Mouse (Mus musculus) v-Abl transformed pro-B cells (cell line): ENCODE data around the gene Rpl38.
"Not testable (repeated sequence)": the region's sequence is repeated elsewhere in the genome, so short reads cannot be mapped to it uniquely, and the experiment has no call there.

Experiments used
- in situ Hi-C, 2 experiments: fragments of 400-800 bp; cut with MboI; formaldehyde crosslinking; loops; one replicate each; pipeline ENCODE4 v1.15.1; 2025; ENCODE audit not compliant: unreplicated experiment in 2 of 2

Rpl38 gene

GRCm38 (mm10) chr11:114655350-114656008 lies 12.8 kb upstream of the Rpl38 start:
- in situ Hi-C loops, result no loop called here

DNA sequence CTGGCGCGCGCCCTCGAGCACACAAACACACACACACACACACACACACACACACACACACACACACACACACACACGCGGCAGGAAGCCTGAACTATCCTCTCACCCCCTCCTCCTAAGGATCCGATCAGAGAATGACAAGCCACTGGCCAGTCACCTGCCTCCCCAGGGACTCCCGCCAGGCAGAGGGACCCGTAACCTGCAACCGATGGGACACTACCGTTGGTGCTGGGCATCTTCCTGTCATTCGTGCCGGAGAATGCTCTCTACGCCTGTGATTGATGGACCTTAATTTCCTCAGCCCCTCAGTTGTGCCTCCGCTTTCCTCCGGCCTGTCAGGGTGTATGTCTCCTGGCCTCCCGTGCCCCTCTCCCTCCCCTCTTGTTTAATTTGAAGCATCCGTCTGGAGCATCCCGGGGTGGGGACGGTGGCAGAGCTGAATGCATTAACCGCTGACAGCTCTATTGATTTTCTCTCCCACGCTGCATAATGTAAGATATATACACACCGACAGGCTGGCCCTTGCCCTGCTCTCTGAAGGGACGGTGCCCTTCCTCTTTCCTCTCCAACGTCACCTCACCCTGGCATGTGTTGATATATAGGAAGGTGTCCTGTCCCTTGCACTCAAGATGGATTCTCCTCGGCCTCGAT lies 11.2 kb upstream of the Rpl38 start:
- in situ Hi-C loops, result no loop called here

DNA sequence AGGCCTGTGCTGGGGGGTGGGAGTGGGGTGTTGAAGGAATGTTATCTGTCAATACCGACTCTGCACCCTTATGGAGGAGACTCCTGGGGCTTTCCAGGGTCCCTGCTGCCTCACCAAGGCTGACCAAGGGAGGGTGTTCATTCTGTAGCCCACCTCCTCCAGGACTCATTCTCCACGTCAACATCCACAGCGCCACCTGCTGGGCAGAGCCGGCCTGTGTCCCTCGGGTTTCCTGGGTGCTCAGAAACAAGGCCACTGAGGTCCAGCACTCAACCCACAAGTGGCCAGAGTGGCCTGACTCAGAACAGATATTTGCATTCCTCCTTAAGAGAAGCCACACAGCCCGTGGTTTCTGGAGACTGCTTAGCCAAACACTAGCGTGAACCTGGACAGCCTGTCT lies 10.6 kb upstream of the Rpl38 start:
- in situ Hi-C loops, result no loop called here

- in situ Hi-C loops, result no loop called here
Observed at GRCm38 (mm10) chr11:114662161-114662560, 6.2 kb upstream of the Rpl38 start.

DNA sequence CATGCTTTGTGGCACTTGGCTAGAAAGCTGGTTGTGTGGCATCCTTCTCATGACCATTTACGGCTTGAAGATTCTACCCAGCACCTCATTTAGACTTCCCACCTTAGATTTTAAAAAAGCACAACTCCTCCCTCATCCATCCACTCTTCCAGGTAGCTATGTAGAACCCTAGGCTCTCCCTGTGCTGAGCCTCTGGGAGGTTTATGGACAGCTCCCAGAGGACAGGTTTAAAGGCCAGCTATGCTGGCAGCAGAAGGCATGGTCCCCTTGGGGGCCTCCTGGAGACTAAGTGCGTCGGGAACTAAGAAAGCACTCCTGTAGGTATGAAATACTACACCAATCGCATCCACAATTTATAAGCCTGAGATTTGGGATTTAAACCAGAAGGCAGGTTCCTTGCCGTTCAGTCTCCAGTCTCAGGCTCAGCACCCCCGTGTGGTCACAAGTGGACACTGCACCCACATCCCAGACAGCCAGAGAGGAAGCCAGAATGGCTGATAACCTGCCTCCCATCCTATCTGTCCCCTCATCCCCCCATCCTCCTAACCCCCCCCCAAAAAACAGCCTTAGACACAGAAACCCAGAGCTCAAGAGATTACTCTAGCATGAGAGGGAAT lies 5.5 kb upstream of the Rpl38 start:
- in situ Hi-C loops, result no loop called here

DNA sequence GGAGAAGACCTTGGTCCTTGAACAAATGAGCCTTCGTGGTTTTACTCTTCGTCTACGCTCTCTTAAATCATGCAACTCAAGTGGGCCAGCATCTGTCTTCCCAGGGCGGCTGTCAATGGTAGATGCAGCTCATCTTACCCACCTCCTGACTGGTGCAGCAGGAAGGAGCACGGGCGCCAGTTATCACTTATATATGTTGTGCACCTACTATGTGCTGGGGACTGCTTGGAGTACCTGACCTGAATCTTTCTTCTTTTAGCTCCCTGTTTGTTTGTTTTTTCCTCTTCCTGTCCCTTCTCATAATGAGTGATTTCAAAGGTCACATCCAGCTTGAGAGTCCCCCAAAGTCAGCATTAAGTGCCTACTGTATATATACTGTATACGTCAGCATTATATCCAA lies 4.2 kb upstream of the Rpl38 start:
- in situ Hi-C loops, result no loop called here

DNA sequence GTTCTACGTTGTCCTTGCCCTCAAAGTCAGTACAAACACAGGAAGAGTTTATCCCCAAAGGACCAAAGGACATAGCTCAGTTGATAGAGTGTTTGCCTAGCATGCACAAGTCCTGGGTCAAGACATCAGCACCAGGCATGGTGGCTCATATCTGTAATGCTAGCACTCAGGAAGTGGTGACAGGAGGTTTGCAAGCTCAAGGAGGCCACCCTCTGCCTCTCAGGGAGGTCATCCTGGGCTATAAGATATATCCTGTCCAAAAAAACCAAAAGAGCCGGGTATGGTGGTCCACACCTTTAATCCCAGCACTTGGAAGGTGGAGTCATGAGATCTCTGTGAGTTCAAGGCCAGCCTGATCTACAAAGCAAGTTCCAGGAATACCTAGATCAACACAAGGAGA lies 2.9 kb upstream of the Rpl38 start:
- in situ Hi-C loops, result no loop called here

DNA sequence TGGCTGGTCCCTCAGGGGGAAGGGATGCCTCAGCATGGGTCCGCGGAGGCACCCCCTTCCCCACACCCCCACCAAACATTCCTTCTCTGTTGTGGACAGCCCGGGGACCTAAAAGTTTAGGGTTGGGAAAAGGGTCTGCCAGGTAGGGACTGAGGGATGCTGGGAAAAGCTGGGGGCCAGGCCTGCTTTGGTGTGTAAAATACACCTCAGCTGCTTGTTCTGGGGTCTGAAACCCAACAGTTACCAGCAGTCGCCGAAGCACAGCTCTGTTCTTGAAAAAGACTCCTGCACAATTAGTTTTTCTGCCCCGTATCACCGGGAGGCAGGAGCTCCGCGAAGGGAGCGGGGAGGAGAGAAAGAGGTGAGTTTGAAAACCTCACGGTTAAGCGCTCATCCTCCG lies 1.5 kb upstream of the Rpl38 start:
- in situ Hi-C loops, result no loop called here

DNA sequence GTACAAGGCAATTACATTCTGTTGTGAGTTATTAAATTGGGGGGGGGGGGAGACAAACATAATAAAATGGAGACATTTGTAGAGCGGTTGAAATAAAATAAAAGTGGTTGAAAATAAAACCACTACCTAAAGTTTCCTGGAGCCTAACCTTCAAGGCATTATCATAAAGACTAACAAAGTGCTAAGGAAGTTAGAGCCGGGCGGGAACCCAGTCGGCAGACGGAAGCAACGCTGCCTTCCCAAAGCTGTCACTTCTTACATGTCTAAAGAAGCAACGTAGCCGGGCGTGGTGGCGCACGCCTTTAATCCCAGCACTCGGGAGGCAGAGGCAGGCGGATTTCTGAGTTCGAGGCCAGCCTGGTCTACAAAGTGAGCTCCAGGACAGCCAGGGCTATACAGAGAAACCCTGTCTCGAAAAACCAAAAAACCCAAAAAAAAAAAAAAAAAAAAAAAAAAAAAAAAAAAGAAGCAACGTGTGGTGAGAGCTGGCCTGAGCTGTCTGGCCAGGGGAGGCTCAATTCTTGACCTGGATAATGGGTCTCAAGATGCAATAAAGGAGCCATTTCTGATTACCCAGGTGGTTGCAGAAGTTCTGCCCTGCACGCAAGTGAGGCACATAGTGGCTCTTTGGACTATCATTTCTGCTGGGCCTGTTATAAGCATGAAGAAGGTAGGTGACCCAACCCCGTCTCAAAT lies 940 bp upstream of the Rpl38 start:
- in situ Hi-C loops, result no loop called here

- in situ Hi-C loops, result not testable (repeated sequence)
Observed at GRCm38 (mm10) chr11:114667932-114668285, 415 bp upstream of the Rpl38 start.

GRCm38 (mm10) chr11:114668741-114669623 lies 658 bp downstream of the Rpl38 start:
- in situ Hi-C loops, result no loop called here

DNA sequence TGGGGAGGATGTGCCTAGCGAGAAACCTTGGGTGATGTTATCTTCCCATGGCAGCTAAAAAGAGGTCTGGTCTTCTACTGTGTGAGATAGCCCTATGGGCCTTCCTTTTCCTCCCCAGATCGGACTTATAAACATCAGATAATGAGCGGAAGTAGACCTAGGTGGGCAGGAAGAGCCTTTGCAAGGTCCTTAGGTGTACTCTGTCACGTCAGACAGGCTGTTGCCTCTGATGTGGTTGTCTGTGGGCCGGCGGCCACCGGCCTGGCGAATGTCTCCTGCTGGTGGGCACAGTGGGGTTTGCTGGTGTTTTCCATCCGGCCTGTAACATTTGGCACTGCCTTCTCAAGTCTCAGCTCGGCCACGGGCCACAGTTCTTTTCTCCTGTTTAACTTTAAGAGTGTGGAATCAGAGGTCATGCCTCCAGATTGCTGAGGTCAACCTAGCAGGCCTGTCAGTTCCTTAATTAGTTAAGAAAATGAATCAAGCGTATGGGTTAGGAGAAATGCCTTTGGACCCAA lies 1.4 kb downstream of the Rpl38 start:
- in situ Hi-C loops, result loop anchor here (5.0 to 10.0 kb wide), 5 partner anchors 68 to 243 kb away; partner anchors contain the start of genes Btbd17 (in 2 of the 2) and Gpr142 (in 2 of the 2)

DNA sequence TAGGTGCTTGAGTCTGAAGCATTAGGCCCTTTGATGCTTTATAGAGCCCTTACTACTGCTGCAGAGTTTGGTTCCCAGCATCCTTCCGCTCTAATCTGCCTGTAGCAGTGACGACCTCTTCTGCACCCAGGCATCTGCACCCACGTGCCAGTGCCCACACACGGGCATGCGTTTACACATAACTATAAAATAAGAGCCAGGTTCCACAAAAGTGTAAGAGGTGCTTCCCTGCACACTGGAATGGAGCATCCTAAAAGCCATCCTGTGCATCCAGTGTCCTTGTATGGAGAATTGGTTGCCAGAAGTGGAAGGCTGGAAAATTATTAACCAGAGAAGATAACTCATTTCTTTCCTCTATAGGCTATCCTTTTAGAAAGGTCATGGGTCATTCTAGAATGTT lies 2.8 kb downstream of the Rpl38 start:
- in situ Hi-C loops, result loop anchor here (5.0 to 10.0 kb wide), 5 partner anchors 66 to 241 kb away; partner anchors contain the start of genes Btbd17 (in 2 of the 2) and Gpr142 (in 2 of the 2)

DNA sequence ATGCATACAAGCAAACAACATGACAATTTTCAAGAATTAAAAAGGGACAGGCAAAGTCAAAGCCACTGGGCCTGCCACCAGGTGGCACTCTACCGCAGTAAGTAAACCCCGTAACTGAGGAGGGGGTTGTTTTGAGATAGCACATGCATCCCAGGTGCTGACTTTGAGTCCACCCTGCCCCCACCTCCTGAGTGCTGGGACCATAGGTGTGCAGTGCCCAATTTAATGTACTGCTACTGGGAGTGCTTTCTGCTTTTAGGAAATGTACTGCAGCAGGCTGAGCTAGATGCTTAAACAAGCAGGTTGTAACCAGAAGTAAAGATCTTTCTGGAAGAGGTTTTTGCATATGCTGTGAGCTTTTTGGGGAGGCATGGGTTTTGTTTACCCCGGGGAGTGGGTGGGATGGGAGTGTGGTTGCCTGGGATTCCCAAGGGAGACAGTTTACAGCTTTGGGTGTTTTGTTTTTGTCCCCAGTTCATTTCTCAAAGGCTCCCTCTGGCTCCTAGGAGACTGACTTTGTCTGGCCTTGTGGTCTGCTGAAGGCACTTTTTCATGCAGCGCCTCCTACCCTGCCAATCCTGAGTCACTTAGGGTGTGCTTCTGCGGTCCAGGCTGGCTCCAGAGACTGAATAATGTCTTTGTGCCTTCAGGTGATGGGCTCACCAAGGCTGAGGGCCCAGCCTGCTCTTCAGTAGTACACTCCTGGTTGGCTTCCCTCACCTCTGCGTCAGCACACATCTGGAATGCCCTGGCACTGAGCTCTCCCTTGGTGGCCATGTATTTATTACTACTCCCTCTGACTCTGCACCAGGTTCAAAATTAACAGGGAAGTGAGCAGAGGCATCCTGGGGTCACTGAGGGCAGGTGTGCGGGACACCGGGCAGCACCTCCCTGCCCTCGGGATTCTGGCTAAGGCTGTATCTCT lies 4.7 kb downstream of the Rpl38 start:
- in situ Hi-C loops, result loop anchor here (5.0 to 10.0 kb wide), 5 partner anchors 64 to 239 kb away; partner anchors contain the start of genes Btbd17 (in 2 of the 2) and Gpr142 (in 2 of the 2)

- in situ Hi-C loops, result loop anchor here (5.0 to 10.0 kb wide), 5 partner anchors 64 to 239 kb away; partner anchors contain the start of genes Btbd17 (in 2 of the 2) and Gpr142 (in 2 of the 2)
Observed at GRCm38 (mm10) chr11:114673719-114674050, 5.4 kb downstream of the Rpl38 start.

DNA sequence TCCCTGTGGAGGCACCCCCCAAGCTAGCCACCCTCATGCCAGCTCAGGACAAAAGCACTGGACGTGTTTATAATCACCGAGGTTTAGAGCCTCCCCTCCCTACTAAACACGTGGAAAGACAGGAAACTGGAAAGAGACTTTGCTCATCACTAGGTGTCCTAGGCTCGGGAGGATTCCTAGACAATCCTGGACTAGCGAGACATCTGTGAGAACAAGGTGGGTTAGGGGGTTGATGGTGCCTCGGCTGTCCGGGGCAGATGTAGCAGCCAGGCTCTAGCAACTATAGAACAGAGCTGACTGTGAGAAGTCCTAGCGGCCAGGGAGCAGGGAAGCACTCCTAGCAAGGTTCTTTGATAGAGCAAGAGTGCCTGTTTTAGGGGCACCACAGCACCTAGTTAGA lies 5.9 kb downstream of the Rpl38 start:
- in situ Hi-C loops, result loop anchor here (5.0 to 10.0 kb wide), 5 partner anchors 63 to 238 kb away; partner anchors contain the start of genes Btbd17 (in 2 of the 2) and Gpr142 (in 2 of the 2)

- in situ Hi-C loops, result loop anchor here (5.0 to 25.0 kb wide), 6 partner anchors 63 to 388 kb away; partner anchors contain the start of genes Btbd17 (in 2 of the 2), Gpr142 (in 2 of the 2) and Cd300e (in 1 of the 2)
Observed at GRCm38 (mm10) chr11:114674796-114675195, 6.5 kb downstream of the Rpl38 start.

DNA sequence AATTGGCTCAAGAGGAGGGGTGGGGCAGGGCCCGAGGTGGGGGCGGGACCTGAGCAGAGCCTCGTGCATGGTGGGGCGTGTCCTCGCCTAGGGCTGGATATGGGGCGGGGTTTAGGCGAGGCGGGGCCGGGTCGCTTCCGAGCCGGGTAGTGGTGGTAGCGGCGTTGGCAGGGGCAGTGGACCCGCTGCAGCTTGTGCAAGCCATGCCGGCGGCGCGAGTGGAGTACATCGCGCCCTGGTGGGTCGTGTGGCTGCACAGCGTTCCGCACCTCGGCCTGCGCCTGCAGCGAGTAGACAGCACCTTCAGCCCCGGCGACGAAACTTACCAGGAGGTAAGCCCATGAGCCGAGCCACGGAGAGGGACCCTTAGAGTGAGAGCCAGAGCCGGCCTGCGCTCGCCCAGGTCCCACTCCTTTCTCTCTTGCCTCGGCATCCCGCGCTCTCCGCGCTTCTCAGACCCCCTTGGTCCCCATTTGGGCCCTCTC lies 7.1 kb downstream of the Rpl38 start, which contains the start of gene Ttyh2:
Ttyh2 (plus strand) TSS at position 91 of the 485 bp plus-strand sequence.
- in situ Hi-C loops, result loop anchor here (10.0 to 25.0 kb wide), 2 partner anchors 199 to 387 kb away; partner anchors contain the start of gene Cd300e (in 1 of the 2)
